Mouse (Mus musculus) myocyte (in vitro differentiated cells): ENCODE data around the gene Ccdc86.

Experiments
- POLR2A ChIP-seq: IDR thresholded peaks from one replicate; pipeline ENCODE4 v1.6.1; 2011; ENCODE audit warnings: low read depth, mild to moderate bottlenecking, control low read depth, moderate library complexity; ENCODE audit not compliant: insufficient read length
- TCF12 ChIP-seq: IDR thresholded peaks from one replicate; pipeline ENCODE4 v1.6.1; 2011; ENCODE audit warnings: mild to moderate bottlenecking, control low read depth; ENCODE audit not compliant: poor library complexity, insufficient read depth, severe bottlenecking

DNA sequence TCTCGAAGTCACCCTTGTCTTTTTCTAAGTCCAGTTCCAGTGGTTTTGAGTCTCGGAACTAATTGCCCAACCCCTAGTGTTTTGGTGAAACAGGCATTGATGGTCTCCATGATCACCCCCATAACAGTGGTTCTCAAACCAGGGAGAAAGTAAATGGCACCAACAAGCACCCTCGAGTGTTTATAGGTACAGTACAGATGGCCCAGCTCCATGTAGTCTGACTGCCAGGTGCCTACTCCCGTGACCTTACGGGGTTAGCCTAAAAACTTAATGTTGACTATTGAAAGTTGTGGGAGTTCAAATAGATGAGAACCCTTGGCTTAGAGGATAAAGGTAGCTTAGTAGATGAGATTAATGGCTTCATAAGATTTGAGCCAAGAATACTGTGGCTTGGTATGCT lies 48.0 kb downstream of the Ccdc86 start:
- TF ChIP-seq POLR2A (no peak), TCF12 (no peak)
